Mouse (Mus musculus): ENCODE data around the gene Noxa1. TPM values are rescaled to one million over a fixed set of nuclear protein-coding genes. Genes with fewer than 3 reads are reported as not detected.

Gene Noxa1
- polyA plus RNA-seq, 1 experiment from 2014 or later: 0.24 TPM

DNA sequence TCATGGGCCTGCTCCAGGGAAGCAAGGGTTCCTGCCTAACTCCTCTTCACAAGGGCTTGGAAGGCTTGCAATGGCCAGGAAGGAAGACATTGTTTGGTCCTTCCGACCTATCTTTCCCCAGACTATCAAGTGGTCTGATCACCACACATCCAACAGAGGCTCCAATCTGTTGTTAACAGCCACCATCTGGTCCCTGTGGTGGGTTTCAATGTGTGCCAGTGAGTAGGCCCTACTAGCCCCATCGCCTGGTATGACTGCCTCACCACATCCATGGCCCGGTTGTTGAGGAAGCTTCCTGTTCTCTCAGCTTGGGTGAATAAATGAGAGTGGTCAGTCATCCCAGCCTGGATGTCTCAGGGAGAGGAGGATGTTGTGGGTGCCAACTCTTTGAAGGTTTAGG is 6.3 kb downstream of the Noxa1 start:
- Histone ChIP-seq H3K9me3 (ENCODE audit: control insufficient read depth, low read length) (no peaks in the 10 kb centered on the region), H3K9ac (ENCODE audit: low read length) (no peak overlapping the region), H3K4me3 (ENCODE audit: low read depth, low read length) (no peak overlapping the region), H3K27me3 (ENCODE audit: control insufficient read depth, insufficient read depth, low read length) (no peaks in the 10 kb centered on the region), H3K27ac (replicated peaks; ENCODE audit: low read depth, low read length) (no peak overlapping the region), H3K36me3 (ENCODE audit: control insufficient read depth, insufficient read depth, low read length) (no peaks in the 10 kb centered on the region), H3K4me1 (ENCODE audit: control insufficient read depth, insufficient read depth, low read length) (no peaks in the 10 kb centered on the region), H3K4me2 (ENCODE audit: low read depth, severe bottlenecking) (no peak overlapping the region)
- ATAC-seq (ENCODE audit: insufficient number of reproducible peaks, low FRiP score, low TSS enrichment, low read depth) (no peak), DNase-seq (ENCODE audit: low spot score) (no peak)
- 76% methylated on average over 3 of the region's 3 CpGs for WGBS

- DNase-seq (ENCODE audit: low spot score): no peak
- Histone ChIP-seq H3K4me1 (ENCODE audit: control insufficient read depth, insufficient read depth, low read length) (no peaks in the 10 kb centered on the region), H3K27me3 (ENCODE audit: control insufficient read depth, insufficient read depth, low read length) (no peaks in the 10 kb centered on the region), H3K4me2 (ENCODE audit: low read depth, severe bottlenecking) (no peak overlapping the region), H3K9me3 (ENCODE audit: control insufficient read depth, low read length) (no peaks in the 10 kb centered on the region), H3K27ac (replicated peaks; ENCODE audit: low read depth, low read length) (no peak overlapping the region), H3K4me3 (ENCODE audit: low read depth, low read length) (no peak overlapping the region), H3K36me3 (ENCODE audit: control insufficient read depth, insufficient read depth, low read length) (no peaks in the 10 kb centered on the region), H3K9ac (ENCODE audit: low read length) (no peak overlapping the region)
- no peak for ATAC-seq (ENCODE audit: insufficient number of reproducible peaks, low FRiP score, low TSS enrichment, low read depth)
- WGBS: 96% methylated on average over 2 of the region's 2 CpGs
Measured at GRCm38 (mm10) chr2:25087842-25088241, 7.1 kb downstream of the Noxa1 start.

- Histone ChIP-seq H3K4me3 (ENCODE audit: low read depth, low read length) (no peak overlapping the region), H3K36me3 (ENCODE audit: control insufficient read depth, insufficient read depth, low read length) (no peaks in the 10 kb centered on the region), H3K4me1 (ENCODE audit: control insufficient read depth, insufficient read depth, low read length) (no peaks in the 10 kb centered on the region), H3K9ac (ENCODE audit: low read length) (no peak overlapping the region), H3K9me3 (ENCODE audit: control insufficient read depth, low read length) (no peaks in the 10 kb centered on the region), H3K4me2 (ENCODE audit: low read depth, severe bottlenecking) (no peak overlapping the region), H3K27me3 (ENCODE audit: control insufficient read depth, insufficient read depth, low read length) (no peaks in the 10 kb centered on the region), H3K27ac (replicated peaks; ENCODE audit: low read depth, low read length) (no peak overlapping the region)
- no peak for ATAC-seq (ENCODE audit: insufficient number of reproducible peaks, low FRiP score, low TSS enrichment, low read depth)
- WGBS: 90% methylated on average over 5 of the region's 5 CpGs
- no peak for DNase-seq (ENCODE audit: low spot score)
Measured at GRCm38 (mm10) chr2:25085571-25085970, 9.4 kb downstream of the Noxa1 start.

DNA sequence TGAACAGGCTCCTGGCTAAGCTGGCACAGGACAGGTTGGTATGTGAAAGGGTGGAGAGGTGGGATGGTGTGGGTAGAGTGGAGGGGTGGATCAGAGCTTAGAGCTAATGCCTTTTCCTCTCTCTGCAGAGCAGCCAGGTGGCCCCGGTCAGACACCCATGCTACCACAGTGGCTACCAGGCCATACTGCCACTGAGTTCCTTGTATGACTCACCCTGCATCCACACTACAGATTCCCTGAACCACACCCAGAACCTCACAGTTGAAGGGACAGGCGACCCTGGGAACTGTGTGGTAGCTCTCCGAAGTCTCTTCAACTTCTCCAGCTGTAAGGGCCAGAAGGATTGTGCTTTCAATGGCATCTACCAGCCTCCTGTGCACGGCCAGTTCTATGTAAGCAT is 11.3 kb downstream of the Noxa1 start:
- no peaks in the 10 kb centered on the region for H3K36me3 ChIP-seq (ENCODE audit: control insufficient read depth, insufficient read depth, low read length)
- 73% methylated on average over 4 of the region's 4 CpGs for WGBS
- H3K4me2 ChIP-seq (ENCODE audit: low read depth, severe bottlenecking): no peak overlapping the region
- no peak overlapping the region for H3K9ac ChIP-seq (ENCODE audit: low read length)
- H3K4me3 ChIP-seq (ENCODE audit: low read depth, low read length): no peak overlapping the region
- ATAC-seq (ENCODE audit: insufficient number of reproducible peaks, low FRiP score, low TSS enrichment, low read depth) (no peak), DNase-seq (ENCODE audit: low spot score) (no peak)
- H3K9me3 ChIP-seq (ENCODE audit: control insufficient read depth, low read length): no peaks in the 10 kb centered on the region
- H3K4me1 ChIP-seq (ENCODE audit: control insufficient read depth, insufficient read depth, low read length): no peaks in the 10 kb centered on the region
- H3K27ac ChIP-seq (replicated peaks; ENCODE audit: low read depth, low read length): no peak overlapping the region
- H3K27me3 ChIP-seq (ENCODE audit: control insufficient read depth, insufficient read depth, low read length): no peaks in the 10 kb centered on the region

DNA sequence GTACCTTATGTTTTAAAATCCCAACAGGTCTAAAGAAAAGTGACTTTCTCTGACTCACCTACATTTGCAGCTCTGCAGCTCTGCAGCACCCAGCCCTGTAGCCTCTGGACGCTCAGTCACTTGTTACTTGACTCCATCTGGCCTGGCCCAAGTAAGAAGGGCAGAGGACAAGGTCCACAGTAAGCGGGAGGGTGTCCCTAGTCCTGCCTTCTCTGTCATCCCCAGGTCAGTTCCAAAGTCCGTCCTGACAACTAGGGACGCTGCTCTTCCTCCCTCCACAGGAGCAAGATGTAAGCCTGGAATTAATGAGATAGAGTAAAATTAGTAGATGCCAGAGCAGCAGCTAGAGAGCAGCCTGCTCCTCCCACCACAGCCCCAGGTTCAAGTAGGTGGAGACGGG is 14.9 kb downstream of the Noxa1 start, which contains the start of gene Entpd8:
Gene Entpd8 (plus strand): TSS at position 229 of the 400 bp plus-strand sequence.
- Histone ChIP-seq H3K9me3 (ENCODE audit: control insufficient read depth, low read length) (no peaks in the 10 kb centered on the region), H3K36me3 (ENCODE audit: control insufficient read depth, insufficient read depth, low read length) (no peaks in the 10 kb centered on the region), H3K4me2 (ENCODE audit: low read depth, severe bottlenecking) (no peak within 1 kb of the TSS), H3K4me1 (ENCODE audit: control insufficient read depth, insufficient read depth, low read length) (no peaks in the 10 kb centered on the region), H3K4me3 (ENCODE audit: low read depth, low read length) (no peak within 1 kb of the TSS), H3K27ac (replicated peaks; ENCODE audit: low read depth, low read length) (no peak within 1 kb of the TSS), H3K27me3 (ENCODE audit: control insufficient read depth, insufficient read depth, low read length) (no peaks in the 10 kb centered on the region), H3K9ac (ENCODE audit: low read length) (no peak within 1 kb of the TSS)
- ATAC-seq (ENCODE audit: insufficient number of reproducible peaks, low FRiP score, low TSS enrichment, low read depth) (no peak), DNase-seq (ENCODE audit: low spot score) (no peak)
- 52% methylated on average over 5 of the region's 5 CpGs for whole genome bisulfite sequencing

DNA sequence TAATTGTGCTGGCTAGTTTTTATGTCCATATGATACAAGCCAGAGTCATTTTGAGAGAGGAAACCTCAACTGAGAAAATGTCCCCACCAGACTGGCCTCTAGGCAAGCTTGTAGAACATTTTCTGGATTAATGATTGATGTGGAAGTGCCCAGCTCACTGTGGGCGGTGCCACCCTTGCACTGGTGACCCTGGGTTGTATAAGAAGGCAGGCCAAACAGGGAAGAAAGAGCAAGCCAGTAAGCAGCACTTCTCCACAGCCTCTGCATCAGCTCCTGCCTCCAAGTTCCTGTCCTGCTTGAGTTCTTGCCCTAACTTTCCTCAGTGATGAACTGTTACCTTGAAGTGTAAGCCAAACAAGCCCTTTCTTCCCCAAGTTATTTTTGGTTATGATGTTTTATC is 16.0 kb downstream of the Noxa1 start:
- no peaks in the 10 kb centered on the region for H3K27me3 ChIP-seq (ENCODE audit: control insufficient read depth, insufficient read depth, low read length)
- no peak overlapping the region for H3K27ac ChIP-seq (replicated peaks; ENCODE audit: low read depth, low read length)
- H3K9me3 ChIP-seq (ENCODE audit: control insufficient read depth, low read length): no peaks in the 10 kb centered on the region
- 87% methylated on average over 1 of the region's 1 CpGs for WGBS
- H3K36me3 ChIP-seq (ENCODE audit: control insufficient read depth, insufficient read depth, low read length): no peaks in the 10 kb centered on the region
- no peak overlapping the region for H3K9ac ChIP-seq (ENCODE audit: low read length)
- H3K4me3 ChIP-seq (ENCODE audit: low read depth, low read length): no peak overlapping the region
- DNase-seq (ENCODE audit: low spot score) (no peak), ATAC-seq (ENCODE audit: insufficient number of reproducible peaks, low FRiP score, low TSS enrichment, low read depth) (no peak)
- no peaks in the 10 kb centered on the region for H3K4me1 ChIP-seq (ENCODE audit: control insufficient read depth, insufficient read depth, low read length)
- no peak overlapping the region for H3K4me2 ChIP-seq (ENCODE audit: low read depth, severe bottlenecking)

GRCm38 (mm10) chr2:25075506-25075905 is 19.4 kb downstream of the Noxa1 start:
- no peak for ATAC-seq (ENCODE audit: insufficient number of reproducible peaks, low FRiP score, low TSS enrichment, low read depth)
- no peak overlapping the region for H3K9ac ChIP-seq (ENCODE audit: low read length)
- 64% methylated on average over 4 of the region's 4 CpGs for WGBS
- H3K9me3 ChIP-seq (ENCODE audit: control insufficient read depth, low read length): no peaks in the 10 kb centered on the region
- no peak overlapping the region for H3K27ac ChIP-seq (replicated peaks; ENCODE audit: low read depth, low read length)
- no peak for DNase-seq (ENCODE audit: low spot score)
- H3K4me1 ChIP-seq (ENCODE audit: control insufficient read depth, insufficient read depth, low read length): no peaks in the 10 kb centered on the region
- no peak overlapping the region for H3K4me3 ChIP-seq (ENCODE audit: low read depth, low read length)
- H3K36me3 ChIP-seq (ENCODE audit: control insufficient read depth, insufficient read depth, low read length): no peaks in the 10 kb centered on the region
- H3K4me2 ChIP-seq (ENCODE audit: low read depth, severe bottlenecking): no peak overlapping the region
- no peaks in the 10 kb centered on the region for H3K27me3 ChIP-seq (ENCODE audit: control insufficient read depth, insufficient read depth, low read length)

- 88% methylated on average over 4 of the region's 4 CpGs for WGBS
- H3K4me3 ChIP-seq (ENCODE audit: low read depth, low read length): no peak overlapping the region
- H3K27ac ChIP-seq (replicated peaks; ENCODE audit: low read depth, low read length): no peak overlapping the region
- DNase-seq (ENCODE audit: low spot score) (no peak), ATAC-seq (ENCODE audit: insufficient number of reproducible peaks, low FRiP score, low TSS enrichment, low read depth) (no peak)
- H3K4me2 ChIP-seq (ENCODE audit: low read depth, severe bottlenecking): no peak overlapping the region
- no peaks in the 10 kb centered on the region for H3K27me3 ChIP-seq (ENCODE audit: control insufficient read depth, insufficient read depth, low read length)
- no peaks in the 10 kb centered on the region for H3K4me1 ChIP-seq (ENCODE audit: control insufficient read depth, insufficient read depth, low read length)
- H3K9me3 ChIP-seq (ENCODE audit: control insufficient read depth, low read length): no peaks in the 10 kb centered on the region
- no peaks in the 10 kb centered on the region for H3K36me3 ChIP-seq (ENCODE audit: control insufficient read depth, insufficient read depth, low read length)
- H3K9ac ChIP-seq (ENCODE audit: low read length): no peak overlapping the region
Measured at GRCm38 (mm10) chr2:25072398-25072797, 22.6 kb downstream of the Noxa1 start.

- H3K27me3 ChIP-seq (ENCODE audit: control insufficient read depth, insufficient read depth, low read length): no peaks in the 10 kb centered on the region
- no peak overlapping the region for H3K4me3 ChIP-seq (ENCODE audit: low read depth, low read length)
- H3K4me2 ChIP-seq (ENCODE audit: low read depth, severe bottlenecking): no peak overlapping the region
- H3K9ac ChIP-seq (ENCODE audit: low read length): no peak overlapping the region
- H3K27ac ChIP-seq (replicated peaks; ENCODE audit: low read depth, low read length): no peak overlapping the region
- no peak for DNase-seq (ENCODE audit: low spot score)
- no peaks in the 10 kb centered on the region for H3K36me3 ChIP-seq (ENCODE audit: control insufficient read depth, insufficient read depth, low read length)
- H3K4me1 ChIP-seq (ENCODE audit: control insufficient read depth, insufficient read depth, low read length): no peaks in the 10 kb centered on the region
- H3K9me3 ChIP-seq (ENCODE audit: control insufficient read depth, low read length): no peaks in the 10 kb centered on the region
- 77% methylated on average over 4 of the region's 4 CpGs for WGBS
- no peak for ATAC-seq (ENCODE audit: insufficient number of reproducible peaks, low FRiP score, low TSS enrichment, low read depth)
Measured at GRCm38 (mm10) chr2:25069537-25069936, 25.4 kb downstream of the Noxa1 start.

All from limb, embryonic 11.5 days (tissue).